Mouse (Mus musculus) thymus, adult 2 months (tissue): ENCODE results near the gene Adcy10.

Source experiments
- CTCF ChIP-seq: fragments of 200-500 bp; IDR thresholded peaks from 2 replicates; pipeline ENCODE4 v1.5.1; 2012; ENCODE audit warnings: mild to moderate bottlenecking, control low read depth, low read length, moderate library complexity, borderline replicate concordance; ENCODE audit not compliant: control insufficient read depth, poor library complexity, insufficient read depth; ENCODE audit errors: extremely low read depth
- POLR2A ChIP-seq: fragments of 200-500 bp; IDR thresholded peaks from 2 replicates; pipeline ENCODE4 v1.6.1; 2012; ENCODE audit warnings: mild to moderate bottlenecking, low read length, control low read depth, moderate library complexity; ENCODE audit not compliant: control insufficient read depth, poor library complexity, insufficient read depth; ENCODE audit errors: extremely low read depth

- no peak for TF ChIP-seq CTCF
- TF ChIP-seq POLR2A = no peak
Measured at GRCm38 (mm10) chr1:165616652-165617051, 131.7 kb downstream of the Adcy10 start.
